Mouse (Mus musculus) B cell, adult 2 months (primary cell): ENCODE results near the gene Suox.
"Not testable (repeated sequence)": the region's sequence is repeated elsewhere in the genome, so short reads cannot be mapped to it uniquely, and the experiment has no call there.

Source experiments
- DNase-seq, 2 experiments: peaks; one replicate each; pipeline ENCODE4 v3.0.0; 2022

Gene Suox

DNA sequence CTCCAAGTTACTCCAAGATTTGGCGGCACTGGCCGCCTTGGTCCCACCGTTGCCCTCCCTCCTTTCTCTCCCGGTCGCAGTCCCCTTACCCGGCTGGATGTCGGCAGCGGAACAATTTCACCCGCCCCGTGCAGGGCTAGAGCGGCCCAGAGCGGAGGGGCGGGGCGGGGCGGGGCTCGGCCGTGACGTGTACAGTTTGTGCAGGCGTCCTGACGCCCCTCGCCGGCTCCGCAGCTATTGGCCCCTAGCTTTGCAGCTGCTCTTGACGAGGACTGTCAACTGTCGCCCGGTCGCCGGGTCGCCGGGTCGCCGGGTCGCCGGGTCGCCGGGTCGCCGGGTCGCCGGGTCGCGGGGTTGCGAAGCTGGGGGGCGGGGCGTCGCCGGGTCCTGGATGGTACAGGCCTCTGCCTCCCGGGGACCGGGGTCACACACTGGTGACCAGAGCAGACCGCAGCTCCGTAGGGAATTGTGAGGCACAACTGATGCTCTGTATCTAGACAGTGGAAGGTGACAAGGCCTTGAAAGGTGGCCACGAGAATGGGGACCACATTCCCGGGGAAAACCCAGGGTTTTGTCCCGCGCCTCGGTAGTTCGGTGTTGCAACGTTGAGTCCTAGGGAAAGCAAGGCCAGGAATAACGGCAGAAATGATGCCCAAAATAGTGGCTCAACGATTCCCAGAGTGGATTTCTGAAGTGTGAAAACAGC, at the start of gene Suox:
Gene Suox, minus strand, starts transcription at position 311 of the 706 bp plus-strand sequence.
- DNase-seq, result peak; percentile 80 to 81

DNA sequence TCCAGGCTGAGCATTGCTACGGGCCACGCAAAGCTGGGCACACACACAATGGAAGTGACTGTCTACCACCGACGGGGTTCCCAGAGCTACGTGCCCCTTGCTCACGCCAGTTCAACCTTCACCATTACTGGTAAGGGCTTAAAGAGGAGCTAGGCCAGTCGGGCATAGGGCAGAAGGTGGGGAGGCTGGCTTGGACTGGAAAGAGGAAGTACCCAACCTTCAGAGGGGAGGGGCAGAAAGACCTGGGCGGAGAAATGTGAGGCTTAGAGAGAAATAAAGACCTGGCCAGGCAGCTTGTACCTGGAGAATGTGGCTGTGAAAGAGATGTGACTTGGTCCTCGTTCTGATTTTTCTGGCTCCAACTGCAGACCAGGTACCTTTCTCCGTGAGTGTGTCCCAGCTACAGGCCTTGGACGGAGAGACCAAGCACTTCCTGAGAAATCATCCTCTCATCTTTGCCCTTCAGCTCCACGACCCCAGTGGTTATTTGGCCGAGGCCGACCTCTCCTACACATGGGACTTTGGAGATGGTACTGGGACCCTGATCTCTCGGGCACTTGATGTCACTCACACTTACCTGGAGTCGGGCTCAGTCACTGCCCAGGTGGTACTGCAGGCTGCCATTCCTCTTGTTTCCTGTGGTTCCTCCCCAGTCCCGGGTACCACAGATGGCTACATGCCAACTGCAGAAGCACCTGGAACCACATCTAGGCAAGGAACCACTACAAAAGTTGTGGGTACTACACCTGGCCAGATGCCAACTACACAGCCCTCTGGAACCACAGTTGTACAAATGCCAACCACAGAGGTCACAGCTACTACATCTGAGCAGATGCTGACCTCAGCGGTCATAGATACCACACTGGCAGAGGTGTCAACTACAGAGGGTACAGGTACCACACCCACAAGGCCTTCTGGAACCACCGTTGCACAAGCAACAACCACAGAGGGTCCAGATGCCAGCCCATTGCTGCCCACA, 42.0 kb upstream of the Suox start:
- DNase-seq, result peak; percentile 77 to 82

DNA sequence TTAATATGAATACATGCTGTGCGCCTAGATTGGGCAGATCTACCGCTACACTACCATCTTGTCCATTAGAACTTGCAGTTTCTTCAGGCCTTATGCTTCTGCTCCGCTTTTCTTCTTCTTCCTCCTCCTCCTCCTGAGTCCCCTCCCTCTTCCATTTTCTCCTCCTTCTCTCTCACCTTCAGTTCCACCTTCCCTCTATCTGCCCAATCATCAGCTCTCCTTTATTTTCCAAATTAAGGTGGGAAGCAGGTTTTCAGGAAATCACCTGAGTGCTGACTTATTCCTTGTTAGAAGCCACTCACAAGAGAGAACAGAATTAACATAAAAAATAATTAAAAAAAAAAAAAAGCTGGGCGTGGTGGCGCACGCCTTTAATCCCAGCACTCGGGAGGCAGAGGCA, 37.4 kb upstream of the Suox start:
- not testable (repeated sequence) for DNase-seq

DNA sequence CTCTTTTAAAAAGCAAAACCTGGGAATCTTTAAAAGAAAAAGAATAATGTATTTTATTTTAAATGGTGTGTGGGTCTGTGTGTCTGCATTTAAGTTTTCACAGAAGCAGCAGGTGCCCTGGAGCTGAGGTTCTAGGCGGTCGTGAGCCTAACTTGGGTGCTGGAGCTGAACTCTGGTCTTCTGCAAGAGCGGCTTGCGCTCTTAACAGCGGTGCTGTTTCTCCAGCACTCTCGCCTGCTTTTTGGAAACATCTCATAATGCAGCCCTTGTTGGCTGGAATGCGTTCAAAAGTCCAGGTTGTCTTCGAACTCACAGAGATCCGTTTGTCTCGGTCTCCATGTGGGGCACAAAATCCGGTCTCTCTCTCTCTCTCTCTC, 31.4 kb upstream of the Suox start:
- DNase-seq, result no peak

DNA sequence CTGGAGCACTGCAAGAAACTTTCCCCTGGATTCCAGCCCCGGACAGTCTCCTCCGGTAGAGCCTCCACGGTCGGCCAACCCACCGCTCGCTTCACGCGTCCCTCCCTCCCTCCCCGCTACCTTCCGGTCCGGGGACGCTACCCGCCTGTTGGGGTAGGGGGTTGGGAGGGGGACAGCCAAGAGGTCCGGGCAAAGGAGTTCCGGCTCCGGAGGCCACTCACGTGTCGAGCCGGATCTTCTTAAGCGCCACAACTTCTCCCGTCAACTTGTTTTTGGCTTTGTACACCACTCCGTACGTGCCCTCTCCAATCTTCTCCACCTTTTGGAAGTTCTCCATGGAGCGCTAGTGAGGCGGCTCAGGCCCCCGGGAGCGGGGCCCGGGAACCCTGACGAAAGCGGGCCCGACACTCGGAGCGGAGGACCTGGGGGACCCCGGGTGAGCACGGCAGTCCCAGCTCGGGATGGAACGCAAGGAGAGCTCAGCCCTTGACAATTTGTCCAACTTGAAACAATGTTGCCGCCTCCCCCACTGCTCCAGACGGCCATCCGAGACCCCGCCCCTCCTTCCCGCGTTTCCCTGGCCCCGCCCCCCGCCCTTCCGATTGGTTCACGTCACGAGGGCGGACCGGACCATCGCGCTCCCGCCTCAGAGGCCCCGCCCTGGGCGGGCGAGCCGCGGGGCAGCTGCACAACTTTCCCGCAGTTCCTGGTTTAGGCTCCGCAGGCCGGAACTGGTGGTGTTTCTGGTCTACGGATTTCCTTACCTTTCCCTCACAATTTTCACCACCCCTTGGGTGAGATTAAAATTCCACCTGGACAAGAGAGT, 30.8 kb upstream of the Suox start, which contains the start of gene Cdk2:
Gene Cdk2, minus strand, starts transcription at position 541 of the 826 bp plus-strand sequence.
- DNase-seq, result peak; percentile 90 to 91

DNA sequence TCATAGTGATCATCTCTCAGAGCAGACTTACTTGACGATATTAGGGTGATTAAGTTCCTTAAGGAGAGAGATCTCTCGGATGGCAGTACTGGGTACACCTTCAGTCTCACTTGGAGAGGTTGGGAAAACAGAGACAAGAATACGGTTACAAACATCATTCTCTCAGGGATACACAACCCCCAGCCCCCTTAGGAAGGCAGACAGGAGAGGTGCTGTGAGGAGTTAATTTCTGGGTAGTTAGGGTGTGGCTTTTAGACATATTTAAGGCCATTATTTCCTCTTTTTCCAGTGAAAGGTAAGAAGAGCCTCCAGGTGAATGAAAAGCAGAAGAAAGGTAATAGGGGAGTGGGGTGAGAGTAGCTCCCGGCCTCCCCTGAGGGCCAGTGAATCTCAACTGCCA, 30.0 kb upstream of the Suox start, which contains the start of gene Pmel:
Gene Pmel, plus strand, starts transcription at position 301 of the 400 bp plus-strand sequence.
- no peak for DNase-seq

DNA sequence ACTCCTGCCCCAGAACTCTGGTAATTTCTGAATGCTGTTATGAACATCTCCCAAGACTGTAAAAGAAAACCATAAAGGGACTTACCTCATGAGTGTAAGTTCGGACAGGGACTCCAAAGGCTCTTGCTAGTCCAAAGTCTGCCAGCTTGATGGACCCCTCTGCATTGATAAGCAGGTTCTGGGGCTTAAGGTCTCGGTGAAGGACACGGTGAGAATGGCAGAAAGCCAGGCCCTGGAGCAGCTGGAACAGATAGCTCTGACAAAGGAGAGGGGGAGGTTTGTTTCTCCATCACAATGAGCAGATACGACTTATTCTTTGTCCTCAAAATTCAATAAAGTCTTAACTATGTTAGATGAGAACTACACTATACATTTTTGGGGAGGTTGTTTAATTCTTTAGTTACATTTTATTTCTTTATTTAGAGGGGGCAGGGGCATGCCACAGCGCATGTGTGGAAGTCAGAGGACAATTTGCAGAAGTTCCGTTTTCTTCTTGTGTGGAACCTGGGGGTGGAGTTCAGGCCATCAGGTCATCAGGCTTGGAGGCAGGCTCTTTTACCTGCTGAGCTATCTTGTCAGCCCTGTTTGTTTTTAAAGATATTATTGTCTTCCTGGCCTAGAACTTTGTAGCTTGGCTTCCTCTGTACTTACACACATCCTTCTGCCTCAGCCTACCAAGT, 28.6 kb upstream of the Suox start:
- DNase-seq, result no peak

DNA sequence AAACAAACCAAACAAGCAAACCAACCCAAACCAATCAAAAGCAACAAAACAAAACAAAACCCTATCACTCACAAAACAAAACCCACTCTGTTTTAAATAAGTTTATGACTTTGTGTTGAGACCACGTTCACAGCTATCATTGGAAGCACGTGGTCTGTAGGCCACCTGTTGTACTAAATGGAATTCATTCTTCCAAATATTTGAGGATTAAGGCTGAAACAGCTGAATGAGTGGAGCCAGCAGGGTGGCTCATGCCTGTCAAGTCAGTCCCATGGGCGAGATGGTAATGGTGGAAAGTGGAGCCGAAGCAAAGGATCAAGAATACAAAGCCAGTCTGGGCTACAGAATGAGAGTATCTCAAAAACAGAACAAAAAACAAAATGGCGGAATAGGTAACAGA, 26.8 kb upstream of the Suox start:
- DNase-seq, result no peak

DNA sequence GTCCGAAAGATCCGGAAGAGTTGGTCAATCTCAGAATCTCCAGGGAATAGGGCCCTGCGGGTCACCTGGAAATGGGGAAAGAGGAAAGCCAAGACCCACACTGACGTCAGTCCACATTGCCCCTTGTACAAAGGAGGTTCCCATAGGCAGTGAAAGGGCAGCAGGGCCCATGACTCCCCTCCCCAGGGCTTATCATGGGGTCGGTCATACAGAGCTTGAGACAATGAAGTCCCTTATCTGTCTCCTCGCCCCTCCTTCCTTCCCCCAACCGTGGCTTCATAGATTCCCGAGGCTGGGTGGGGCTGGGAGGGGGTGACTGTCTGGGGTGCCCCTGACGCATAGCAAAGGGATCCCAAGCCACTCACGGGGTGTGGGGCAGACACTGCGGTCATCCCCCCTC, 25.7 kb upstream of the Suox start:
- DNase-seq, result no peak

DNA sequence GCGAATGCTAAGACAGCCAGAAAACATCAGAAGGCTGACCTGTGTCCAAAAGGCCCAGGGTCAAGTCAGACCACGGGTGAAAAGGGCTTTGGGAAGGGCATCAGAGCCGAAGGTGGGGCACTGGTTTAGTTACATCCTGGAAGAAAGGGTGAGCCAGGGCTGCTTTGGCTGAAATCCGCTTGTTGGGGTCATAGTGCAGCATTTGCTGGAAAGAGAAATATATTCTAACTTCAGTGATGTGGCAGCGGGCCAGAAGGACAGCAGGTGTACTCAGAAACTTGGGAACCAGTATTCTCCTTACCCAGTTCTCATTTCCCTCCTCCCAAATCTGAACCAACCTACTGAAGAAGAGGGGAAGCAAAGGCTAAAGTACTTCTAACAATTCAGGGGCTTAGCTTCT, 25.1 kb upstream of the Suox start:
- no peak for DNase-seq

DNA sequence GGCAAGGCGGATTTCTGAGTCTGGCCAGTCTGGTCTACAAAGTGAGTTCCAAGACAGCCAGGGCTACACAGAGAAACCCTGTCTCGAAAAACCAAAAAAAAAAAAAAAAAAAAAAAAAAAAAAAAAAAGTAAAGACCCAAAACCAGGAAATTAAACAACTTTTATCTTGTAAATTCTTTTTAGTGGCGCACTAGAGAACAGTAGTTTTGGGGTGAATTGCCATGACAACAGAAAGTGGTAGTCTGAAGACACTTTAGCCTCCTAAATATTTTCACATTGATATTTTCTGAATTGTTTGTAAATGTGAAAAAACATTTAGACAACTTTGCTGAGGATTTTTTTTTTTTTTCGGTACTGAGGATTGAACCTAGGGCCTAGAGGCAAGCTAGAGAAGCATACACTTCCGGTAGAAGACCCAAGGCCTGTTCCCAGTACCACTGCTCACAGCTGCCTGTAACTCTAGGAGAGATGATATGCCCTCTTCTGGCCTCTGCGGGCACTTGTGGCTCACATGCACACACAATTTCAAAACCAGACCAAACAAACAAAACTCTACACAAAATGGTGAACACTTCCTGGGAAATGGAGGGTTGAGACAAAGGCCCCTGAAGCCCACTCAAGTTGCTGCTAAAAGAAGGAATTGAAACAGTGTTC, 23.3 kb upstream of the Suox start:
- no peak for DNase-seq

DNA sequence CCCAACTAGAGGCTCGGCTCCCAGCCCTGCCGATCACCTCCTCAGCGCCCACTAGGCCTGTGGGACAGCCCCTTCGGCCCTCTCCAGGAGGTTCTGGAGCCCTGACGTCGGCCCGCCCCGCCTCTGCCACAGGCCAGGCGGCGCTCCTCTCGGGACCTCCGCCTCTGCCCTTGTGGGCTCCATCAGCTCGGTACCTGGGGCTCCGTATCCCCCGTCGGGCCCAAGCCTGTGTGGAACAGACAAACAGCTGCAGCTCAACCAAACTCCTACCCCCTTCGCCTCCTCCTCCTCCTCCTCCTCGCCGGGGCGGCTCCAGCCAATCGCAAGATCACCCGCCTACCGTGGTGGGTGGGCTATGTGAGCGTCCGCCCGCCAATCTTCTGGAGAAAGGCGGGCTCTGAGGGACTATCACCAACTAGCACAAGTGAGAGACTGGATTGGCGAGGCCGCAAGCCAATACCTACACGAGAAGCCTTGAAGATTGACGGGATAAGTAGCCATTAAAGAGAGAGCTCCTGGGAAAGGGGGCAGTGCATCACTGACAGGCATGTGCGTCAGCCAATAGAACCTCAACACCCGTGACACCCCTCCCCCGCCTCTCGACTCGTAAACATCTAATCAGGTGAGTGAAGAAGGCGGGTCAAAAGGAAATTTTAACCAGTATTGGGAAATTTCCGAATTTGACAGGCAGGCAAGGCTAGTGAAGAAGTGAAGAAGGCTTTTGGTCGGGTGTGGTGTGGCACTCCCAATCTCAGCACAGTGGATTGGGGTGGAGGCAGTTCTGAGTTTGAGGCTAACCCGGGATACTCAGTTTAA, 22.3 kb upstream of the Suox start, which contains the start of gene Rab5b:
Gene Rab5b, minus strand, starts transcription at position 273 of the 816 bp plus-strand sequence.
- peak; percentile 95 to 97 for DNase-seq

DNA sequence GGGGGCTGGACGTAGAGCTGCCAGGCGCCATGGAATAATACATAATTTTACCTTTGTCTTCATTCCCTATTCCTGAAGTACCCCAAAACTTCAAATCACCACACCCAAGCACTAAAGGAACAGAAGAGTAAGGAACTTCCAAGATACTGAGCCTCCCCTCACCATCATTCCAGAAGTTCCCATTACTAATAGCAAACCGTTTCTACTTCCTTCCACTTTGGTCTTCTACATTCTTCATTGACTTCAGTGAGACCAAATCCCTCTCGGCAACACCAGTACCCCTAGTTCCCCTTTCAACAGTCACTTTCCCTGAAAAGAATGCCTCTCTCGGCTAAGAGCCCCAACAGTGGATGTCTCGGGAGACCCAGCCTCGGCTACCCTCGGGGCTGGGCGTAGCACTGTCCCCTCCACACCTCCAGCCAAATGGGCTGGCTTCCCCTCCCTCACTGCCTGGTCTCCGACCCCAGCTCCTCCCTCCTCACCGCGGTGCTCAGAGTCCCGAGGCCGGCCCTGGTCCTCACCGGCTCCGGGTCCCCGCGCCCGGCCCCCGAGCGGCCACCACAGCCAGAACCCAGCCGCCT, 21.6 kb upstream of the Suox start:
- no peak for DNase-seq

DNA sequence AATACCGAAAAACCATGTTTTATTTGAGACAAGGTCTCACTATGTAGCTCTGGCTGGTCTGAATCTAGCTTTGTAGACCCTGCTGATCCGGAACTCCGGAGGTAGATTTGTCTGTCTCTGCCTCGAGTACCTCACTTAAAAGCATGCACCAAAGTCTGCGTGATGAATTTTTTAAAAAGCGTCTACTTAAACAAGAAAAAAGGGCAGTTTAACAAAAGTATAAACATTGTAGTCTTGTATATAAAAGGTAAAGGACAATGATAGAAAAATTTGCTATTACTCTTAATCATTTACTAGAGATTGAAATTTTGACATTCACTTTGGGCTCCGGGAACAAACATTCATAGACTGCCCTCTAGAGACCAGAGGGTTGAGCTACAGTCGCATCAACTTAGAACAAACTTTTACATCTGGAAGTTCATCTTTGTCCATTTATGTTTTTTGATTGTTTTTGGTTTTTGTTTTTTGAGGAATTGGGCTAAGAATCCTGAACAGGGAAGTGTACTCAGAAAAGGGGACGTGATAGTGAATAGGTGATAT, 666 bp upstream of the Suox start:
- peak; percentile 39 to 50 for DNase-seq

DNA sequence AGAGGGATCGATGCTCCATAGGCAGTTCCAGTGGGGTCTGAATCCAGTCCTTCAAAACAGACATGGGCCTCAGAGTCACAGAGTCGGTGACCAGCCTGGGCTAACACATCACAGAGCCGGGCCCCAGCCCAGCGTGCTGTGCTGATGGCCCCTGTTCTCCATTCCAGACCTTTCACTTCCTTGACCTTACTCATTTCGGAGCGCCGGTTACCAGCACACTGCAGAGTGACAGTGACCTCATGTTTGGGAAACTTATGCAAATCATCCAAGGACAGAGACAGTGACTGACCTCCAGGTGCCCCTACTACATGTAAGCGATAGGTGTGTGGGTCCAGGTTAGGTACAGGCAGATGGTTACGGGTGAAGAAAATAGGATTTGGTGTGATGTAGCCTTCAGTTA, 2.7 kb downstream of the Suox start:
- DNase-seq, result no peak

DNA sequence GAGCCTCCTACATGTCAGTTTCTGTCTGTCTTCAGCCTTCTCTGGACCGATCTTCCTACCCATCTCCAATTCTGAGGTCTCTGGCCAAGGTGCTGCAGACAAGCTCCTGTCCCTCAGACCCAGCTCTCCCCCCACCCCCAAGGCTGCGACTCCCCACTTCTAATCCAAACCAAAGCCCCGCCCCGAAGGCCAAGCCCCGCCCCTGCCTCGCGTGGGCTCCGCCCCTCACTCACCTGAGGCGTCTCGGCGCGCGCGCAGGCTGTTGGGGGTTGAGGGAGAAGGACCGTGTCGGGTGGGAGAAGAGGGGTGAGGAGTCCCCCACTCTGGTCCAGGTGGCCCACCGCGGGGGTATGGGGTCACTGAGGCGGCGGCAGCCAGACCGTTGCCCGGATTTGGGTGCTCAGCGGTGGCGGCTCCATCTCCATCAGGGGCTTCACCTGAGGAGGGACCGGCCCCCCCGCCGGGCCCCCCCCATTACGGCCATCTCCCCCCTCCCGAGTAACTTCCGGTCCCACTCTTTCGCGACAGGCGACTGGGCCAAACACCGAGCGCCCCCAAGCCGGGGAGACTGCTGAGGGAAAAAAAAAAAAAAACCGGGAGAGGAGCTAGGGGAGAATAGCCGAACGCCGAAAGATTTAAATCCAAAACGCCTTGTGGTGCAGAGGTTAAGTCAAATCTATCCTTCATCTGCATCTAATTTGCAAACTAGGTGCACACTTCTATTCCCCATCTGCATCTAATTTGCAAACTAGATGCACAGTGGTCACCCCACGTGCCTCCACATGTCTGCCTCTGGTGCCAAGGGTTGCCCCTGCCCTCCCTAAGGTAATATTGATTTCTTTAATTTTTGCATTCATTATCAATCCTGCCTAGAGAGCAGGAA, 4.8 kb downstream of the Suox start:
- DNase-seq, result peak; percentile 77 to 79

DNA sequence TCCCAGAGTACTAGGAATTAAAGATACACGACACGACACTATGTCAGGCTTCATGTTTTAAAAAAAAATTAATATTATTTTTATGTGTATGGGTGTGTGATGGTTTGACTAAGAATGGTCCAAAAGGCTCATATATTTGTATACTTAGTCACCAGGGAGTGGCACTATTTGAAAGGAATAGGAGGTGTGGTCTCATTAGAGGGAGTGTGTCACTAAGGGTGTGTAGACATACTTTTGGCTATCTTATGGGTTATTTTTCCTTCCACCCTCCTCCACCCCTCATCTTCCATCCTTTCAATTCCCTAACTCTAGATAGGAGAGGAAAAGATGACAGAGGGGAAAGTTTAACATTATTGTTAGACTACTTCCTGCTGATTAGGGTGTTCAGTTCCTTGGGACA, 8.1 kb downstream of the Suox start:
- DNase-seq, result no peak

DNA sequence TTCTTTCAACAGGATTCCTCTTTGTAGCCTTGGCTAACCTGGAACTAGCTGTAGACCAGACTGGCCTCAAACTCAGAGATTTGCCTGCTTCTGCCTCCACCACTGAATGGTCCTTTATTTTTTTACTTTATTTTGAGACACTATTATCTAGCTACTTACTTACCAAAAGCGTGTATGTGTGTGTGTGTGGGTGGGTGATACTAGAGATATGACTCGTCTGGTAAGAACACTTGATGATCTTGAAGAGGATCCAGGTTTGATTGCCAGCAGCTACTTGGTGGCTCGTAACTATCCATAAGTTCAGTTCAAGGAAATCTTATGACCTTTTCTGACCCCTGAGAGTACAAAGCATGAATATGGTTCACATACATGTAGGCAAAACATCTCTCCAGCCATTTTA, 8.6 kb downstream of the Suox start:
- no peak for DNase-seq

DNA sequence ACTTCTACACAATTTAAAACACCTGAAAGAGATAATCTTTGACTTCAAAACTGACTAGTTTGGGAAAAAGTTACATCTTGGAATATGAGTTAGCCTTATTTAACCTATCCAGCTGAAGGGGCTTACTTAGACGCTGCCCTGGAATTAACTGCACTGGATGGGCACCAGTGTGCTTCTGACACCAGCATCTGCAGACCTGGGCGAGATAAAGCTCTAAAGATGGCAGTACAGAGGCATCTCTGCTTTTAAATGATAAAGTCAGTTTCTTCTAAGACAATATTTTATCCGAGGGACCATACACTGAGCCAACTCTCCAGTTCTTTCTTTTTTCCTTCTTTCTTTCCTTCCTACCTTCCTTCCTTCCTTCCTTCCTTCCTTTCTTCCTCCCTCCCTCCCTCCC, 9.1 kb downstream of the Suox start:
- no peak for DNase-seq
